Mouse (Mus musculus): ENCODE data around the gene Ncs1. TPM values are rescaled to one million over a fixed set of nuclear protein-coding genes. Genes with fewer than 3 reads are reported as not detected.

Gene Ncs1
- polyA plus RNA-seq, 1 experiment from 2014 or later, result 52.8 TPM

DNA sequence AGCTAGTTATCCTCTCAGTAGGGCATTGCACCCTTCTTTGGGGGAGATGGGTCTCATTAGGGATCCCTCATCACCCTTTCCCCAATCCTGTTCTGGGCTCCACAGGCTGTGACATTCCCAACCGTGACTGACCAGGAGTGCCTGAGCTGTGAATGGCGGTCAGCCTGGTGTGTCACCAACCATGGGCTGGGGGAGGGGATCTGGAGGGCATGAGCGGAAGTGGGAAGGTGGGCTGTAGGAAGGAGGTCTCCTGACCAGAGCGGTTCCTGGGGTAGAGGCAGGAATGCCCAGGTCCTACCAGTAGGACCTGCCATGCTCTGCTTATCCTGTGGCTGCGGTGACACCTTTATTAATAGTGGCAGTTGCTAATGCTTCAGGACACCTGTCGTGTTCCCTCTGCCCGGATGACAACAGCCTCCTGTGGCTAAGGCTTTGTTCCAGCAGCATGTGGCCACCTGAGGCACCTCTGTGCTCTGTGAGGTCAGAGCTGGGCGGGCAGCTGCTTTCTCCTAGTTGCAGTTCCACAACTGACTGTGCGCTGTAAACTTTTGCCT lies 13.8 kb downstream of the Ncs1 start:
- Histone ChIP-seq H3K27ac (ENCODE audit: poor library complexity, severe bottlenecking) (peak overlapping the region; percentile 93), H3K9ac (peak overlapping the region; percentile 73), H3K9me3 (replicated peaks) (no peaks in the 10 kb centered on the region), H3K4me2 (peak overlapping the region; percentile 77), H3K27me3 (replicated peaks) (no peaks in the 10 kb centered on the region), H3K4me3 (peak overlapping the region; percentile 51), H3K4me1 (replicated peaks) (peaks cover 93% of the 10 kb centered on the region), H3K36me3 (no peaks in the 10 kb centered on the region)
- 26% methylated on average over 9 of the region's 9 CpGs for WGBS
- peak; percentile 12; the same call in 1 of the 2 replicates for ATAC-seq (ENCODE audit: insufficient number of reproducible peaks, low FRiP score)

GRCm38 (mm10) chr2:31260549-31260948 lies 14.9 kb downstream of the Ncs1 start:
- peak overlapping the region; percentile 93 for H3K27ac ChIP-seq (ENCODE audit: poor library complexity, severe bottlenecking)

GRCm38 (mm10) chr2:31263039-31263461 lies 17.4 kb downstream of the Ncs1 start:
- H3K9me3 ChIP-seq (replicated peaks), result no peaks in the 10 kb centered on the region
- peaks cover 10% of the 10 kb centered on the region for H3K36me3 ChIP-seq
- no peak for ATAC-seq (ENCODE audit: insufficient number of reproducible peaks, low FRiP score)
- H3K27ac ChIP-seq (ENCODE audit: poor library complexity, severe bottlenecking), result peak overlapping the region; percentile 86; the same call in 1 of the 2 replicates
- 53% methylated on average over 8 of the region's 8 CpGs for WGBS
- H3K4me3 ChIP-seq, result no peak overlapping the region
- H3K9ac ChIP-seq, result peak overlapping the region; percentile 39; the same call in 1 of the 2 replicates
- no peak overlapping the region for H3K4me2 ChIP-seq
- H3K27me3 ChIP-seq (replicated peaks), result no peaks in the 10 kb centered on the region
- H3K4me1 ChIP-seq (replicated peaks), result peaks cover 89% of the 10 kb centered on the region

More at GRCm38 (mm10) chr2:31260549-31260948, 14.9 kb downstream of the Ncs1 start:
- H3K9me3 ChIP-seq (replicated peaks), result no peaks in the 10 kb centered on the region
- peaks cover 93% of the 10 kb centered on the region for H3K4me1 ChIP-seq (replicated peaks)
- ATAC-seq (ENCODE audit: insufficient number of reproducible peaks, low FRiP score), result no peak
- WGBS, result 70% methylated on average over 8 of the region's 8 CpGs
- no peaks in the 10 kb centered on the region for H3K27me3 ChIP-seq (replicated peaks)
- H3K9ac ChIP-seq, result no peak overlapping the region
- H3K36me3 ChIP-seq, result no peaks in the 10 kb centered on the region
- no peak overlapping the region for H3K4me3 ChIP-seq
- H3K4me2 ChIP-seq, result 0 out of 2 replicates have a peak overlapping the region, but pooled peaks have one; percentile 6

DNA sequence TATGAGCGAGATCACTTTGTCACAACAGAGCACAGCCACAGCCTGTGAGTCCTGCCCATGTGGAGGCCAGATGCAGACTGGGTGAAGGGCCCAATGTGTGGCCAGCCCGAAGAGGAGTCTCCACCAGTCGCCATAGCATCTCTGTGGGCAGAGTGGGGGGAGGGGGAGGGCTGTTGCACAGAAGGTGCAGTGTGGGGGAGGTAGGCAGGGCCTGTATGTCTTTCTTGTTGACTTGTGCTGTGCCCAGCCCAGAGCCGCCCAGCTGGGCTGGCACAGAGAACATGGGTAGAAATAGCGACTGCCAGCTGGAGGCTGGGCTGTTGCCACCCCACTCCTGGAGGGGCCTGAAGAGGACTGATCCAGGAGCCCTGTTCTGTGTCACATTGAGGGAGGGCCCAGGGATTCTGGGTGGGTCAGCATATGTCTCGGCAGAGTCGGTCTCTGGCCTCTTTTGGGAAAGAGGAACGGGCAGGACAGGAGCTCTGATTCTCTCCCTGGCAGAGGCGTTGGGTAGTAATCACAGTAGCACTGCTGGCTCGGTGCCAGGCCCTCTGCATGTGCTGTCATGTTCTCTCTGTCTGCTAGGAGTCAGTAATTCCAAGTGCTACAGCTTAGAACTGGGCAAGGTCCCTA lies 18.2 kb downstream of the Ncs1 start:
- H3K4me3 ChIP-seq, result no peak overlapping the region
- H3K27ac ChIP-seq (ENCODE audit: poor library complexity, severe bottlenecking), result peak overlapping the region; percentile 86
- WGBS, result 35% methylated on average over 10 of the region's 10 CpGs
- ATAC-seq (ENCODE audit: insufficient number of reproducible peaks, low FRiP score), result 0 out of 2 replicates have a peak, but pooled peaks have one; percentile 40
- peak overlapping the region; percentile 39; the same call in 1 of the 2 replicates for H3K9ac ChIP-seq
- H3K36me3 ChIP-seq, result peaks cover 10% of the 10 kb centered on the region
- no peaks in the 10 kb centered on the region for H3K9me3 ChIP-seq (replicated peaks)
- H3K27me3 ChIP-seq (replicated peaks), result no peaks in the 10 kb centered on the region
- H3K4me1 ChIP-seq (replicated peaks), result peaks cover 89% of the 10 kb centered on the region
- H3K4me2 ChIP-seq, result peak overlapping the region; percentile 43

GRCm38 (mm10) chr2:31267447-31267846 lies 21.8 kb downstream of the Ncs1 start:
- 43% methylated on average over 6 of the region's 6 CpGs for WGBS
- Histone ChIP-seq H3K27ac (ENCODE audit: poor library complexity, severe bottlenecking) (peak overlapping the region; percentile 6; the same call in 1 of the 2 replicates), H3K9ac (no peak overlapping the region; the same call in 1 of the 2 replicates), H3K36me3 (peaks cover 23% of the 10 kb centered on the region), H3K9me3 (replicated peaks) (no peaks in the 10 kb centered on the region), H3K27me3 (replicated peaks) (no peaks in the 10 kb centered on the region), H3K4me2 (no peak overlapping the region), H3K4me3 (no peak overlapping the region), H3K4me1 (replicated peaks) (peaks cover 64% of the 10 kb centered on the region)
- ATAC-seq (ENCODE audit: insufficient number of reproducible peaks, low FRiP score), result no peak

GRCm38 (mm10) chr2:31268631-31269030 lies 23.0 kb downstream of the Ncs1 start:
- ATAC-seq (ENCODE audit: insufficient number of reproducible peaks, low FRiP score), result no peak
- WGBS, result 53% methylated on average over 5 of the region's 5 CpGs
- H3K4me2 ChIP-seq, result no peak overlapping the region
- H3K4me1 ChIP-seq (replicated peaks), result peaks cover 52% of the 10 kb centered on the region
- H3K27me3 ChIP-seq (replicated peaks), result no peaks in the 10 kb centered on the region
- no peak overlapping the region for H3K27ac ChIP-seq (ENCODE audit: poor library complexity, severe bottlenecking)
- H3K9ac ChIP-seq, result 0 out of 2 replicates have a peak overlapping the region, but pooled peaks have one; percentile 0
- H3K36me3 ChIP-seq, result peaks cover 23% of the 10 kb centered on the region
- H3K4me3 ChIP-seq, result no peak overlapping the region
- no peaks in the 10 kb centered on the region for H3K9me3 ChIP-seq (replicated peaks)

- WGBS, result 90% methylated on average over 6 of the region's 6 CpGs
- Histone ChIP-seq H3K9ac (0 out of 2 replicates have a peak overlapping the region, but pooled peaks have one; percentile 0), H3K36me3 (peaks cover 23% of the 10 kb centered on the region), H3K4me1 (replicated peaks) (peaks cover 47% of the 10 kb centered on the region), H3K4me2 (no peak overlapping the region), H3K27me3 (replicated peaks) (no peaks in the 10 kb centered on the region), H3K4me3 (no peak overlapping the region), H3K9me3 (replicated peaks) (no peaks in the 10 kb centered on the region), H3K27ac (ENCODE audit: poor library complexity, severe bottlenecking) (no peak overlapping the region)
- ATAC-seq (ENCODE audit: insufficient number of reproducible peaks, low FRiP score), result no peak
Observed at GRCm38 (mm10) chr2:31269188-31269587, 23.6 kb downstream of the Ncs1 start.

GRCm38 (mm10) chr2:31269847-31270246 lies 24.2 kb downstream of the Ncs1 start:
- H3K36me3 ChIP-seq, result peaks cover 23% of the 10 kb centered on the region
- no peaks in the 10 kb centered on the region for H3K27me3 ChIP-seq (replicated peaks)
- no peaks in the 10 kb centered on the region for H3K9me3 ChIP-seq (replicated peaks)
- ATAC-seq (ENCODE audit: insufficient number of reproducible peaks, low FRiP score), result no peak
- H3K9ac ChIP-seq, result no peak overlapping the region
- no peak overlapping the region for H3K27ac ChIP-seq (ENCODE audit: poor library complexity, severe bottlenecking)
- WGBS, result 92% methylated on average over 10 of the region's 10 CpGs
- H3K4me3 ChIP-seq, result no peak overlapping the region
- H3K4me1 ChIP-seq (replicated peaks), result peaks cover 40% of the 10 kb centered on the region
- no peak overlapping the region for H3K4me2 ChIP-seq

DNA sequence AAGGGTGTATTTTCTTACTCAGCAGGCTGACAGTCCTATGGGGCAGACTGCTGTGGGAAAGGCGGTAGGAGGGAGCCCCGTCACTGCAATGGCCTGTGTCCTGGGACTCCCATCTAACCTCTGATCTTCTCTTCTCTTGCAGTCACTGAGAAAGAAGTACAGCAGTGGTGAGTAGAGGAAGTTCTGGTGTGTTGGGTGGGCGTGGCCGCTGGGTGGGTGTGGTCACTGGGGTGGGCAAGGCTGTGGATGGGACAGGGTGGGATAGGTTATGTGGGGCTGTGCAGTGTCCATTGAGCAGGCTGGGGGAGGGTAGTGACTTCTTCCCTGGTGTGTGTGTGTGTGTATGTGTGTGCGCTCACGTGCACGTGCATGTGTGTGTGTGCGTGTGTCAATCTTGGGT lies 24.8 kb downstream of the Ncs1 start:
- Histone ChIP-seq H3K9me3 (replicated peaks) (no peaks in the 10 kb centered on the region), H3K27ac (ENCODE audit: poor library complexity, severe bottlenecking) (no peak overlapping the region), H3K4me3 (no peak overlapping the region), H3K4me1 (replicated peaks) (peaks cover 34% of the 10 kb centered on the region), H3K9ac (no peak overlapping the region), H3K36me3 (peaks cover 29% of the 10 kb centered on the region), H3K27me3 (replicated peaks) (no peaks in the 10 kb centered on the region), H3K4me2 (no peak overlapping the region)
- WGBS, result 82% methylated on average over 8 of the region's 8 CpGs
- no peak for ATAC-seq (ENCODE audit: insufficient number of reproducible peaks, low FRiP score)

DNA sequence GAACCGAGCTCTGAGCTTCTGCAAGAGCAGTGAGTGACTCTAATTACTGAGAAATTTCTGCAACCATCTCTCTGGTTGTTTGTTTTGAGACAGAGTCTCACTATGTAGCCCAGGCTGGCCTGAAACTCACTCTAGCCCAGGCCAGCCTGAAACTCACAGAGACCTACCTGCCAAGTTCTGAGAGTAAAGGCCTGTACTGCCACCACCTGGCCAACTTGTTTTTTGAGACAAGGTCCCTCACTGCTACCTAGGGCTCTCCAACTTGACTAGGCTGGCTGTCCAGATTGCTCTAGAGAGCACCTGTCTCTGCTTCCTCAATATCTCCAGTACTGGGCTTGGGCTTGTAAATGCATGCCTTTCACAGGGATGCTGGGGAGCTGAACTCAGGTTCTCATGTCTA lies 25.4 kb downstream of the Ncs1 start:
- Histone ChIP-seq H3K36me3 (peaks cover 35% of the 10 kb centered on the region), H3K9ac (no peak overlapping the region), H3K4me2 (no peak overlapping the region), H3K27me3 (replicated peaks) (no peaks in the 10 kb centered on the region), H3K4me3 (no peak overlapping the region), H3K4me1 (replicated peaks) (peaks cover 28% of the 10 kb centered on the region), H3K9me3 (replicated peaks) (no peaks in the 10 kb centered on the region), H3K27ac (ENCODE audit: poor library complexity, severe bottlenecking) (no peak overlapping the region)
- no peak for ATAC-seq (ENCODE audit: insufficient number of reproducible peaks, low FRiP score)
- WGBS, result 72% methylated on average over 1 of the region's 1 CpGs

GRCm38 (mm10) chr2:31274993-31275392 lies 29.4 kb downstream of the Ncs1 start:
- peaks cover 30% of the 10 kb centered on the region for H3K36me3 ChIP-seq
- no peak overlapping the region for H3K9ac ChIP-seq
- no peaks in the 10 kb centered on the region for H3K9me3 ChIP-seq (replicated peaks)
- no peak overlapping the region for H3K4me2 ChIP-seq
- H3K27me3 ChIP-seq (replicated peaks), result no peaks in the 10 kb centered on the region
- peaks cover 10% of the 10 kb centered on the region; the same call in 1 of the 2 replicates for H3K4me1 ChIP-seq (replicated peaks)
- H3K4me3 ChIP-seq, result no peak overlapping the region
- WGBS, result 91% methylated on average over 6 of the region's 6 CpGs
- no peak overlapping the region for H3K27ac ChIP-seq (ENCODE audit: poor library complexity, severe bottlenecking)
- ATAC-seq (ENCODE audit: insufficient number of reproducible peaks, low FRiP score), result no peak

Data from heart, embryonic 12.5 days (tissue).